Mouse (Mus musculus): ENCODE measurements around the gene Tspoap1. TPM values are rescaled to one million over a fixed set of nuclear protein-coding genes. Genes with fewer than 3 reads are reported as not detected.

The Tspoap1 gene
- polyA plus RNA-seq, 1 experiment from 2014 or later: 1.2 TPM

MicroRNAs encoded within 50 kb of the gene (microRNA counts, 519-probe panel; counts per million panel counts)
- microRNA mmu-miR-142-3p (3,665 counts per million, percentile 90 among the panel's probes with 10 or more counts), microRNA mmu-miR-142-5p (3,219 counts per million, percentile 84 among the panel's probes with 10 or more counts)

Small RNAs within 50 kb of the gene (microRNA-seq; reads per million reads assigned to microRNA genes)
- not detected for gene Mir142
- not detected for gene Mir142b

Other genes with a start within 250 kb of the Tspoap1 start
- gene Gm11492, start 193.9 kb upstream of the Tspoap1 start, polyA plus RNA-seq (2015; fragmentation: Nextera tagmentation; extraction: Ambion mirVana): not detected in 2 replicates
- 27.8 and 32.4 TPM in 2 replicates for gene Sept4, start 191.6 kb upstream of the Tspoap1 start, polyA plus RNA-seq (2015; fragmentation: Nextera tagmentation; extraction: Ambion mirVana)
- gene Mtmr4, start 168.4 kb upstream of the Tspoap1 start, polyA plus RNA-seq (2015; fragmentation: Nextera tagmentation; extraction: Ambion mirVana): 14.8 and 16.5 TPM in 2 replicates
- 0.10 and 0.14 TPM in 2 replicates for gene Hsf5, start 143.4 kb upstream of the Tspoap1 start, polyA plus RNA-seq (2015; fragmentation: Nextera tagmentation; extraction: Ambion mirVana)
- gene Rnf43, start 97.8 kb upstream of the Tspoap1 start, polyA plus RNA-seq (2015; fragmentation: Nextera tagmentation; extraction: Ambion mirVana): 2.1 and 2.4 TPM in 2 replicates
- gene Supt4a, start 23.0 kb upstream of the Tspoap1 start, polyA plus RNA-seq (2015; fragmentation: Nextera tagmentation; extraction: Ambion mirVana): 100 and 111 TPM in 2 replicates
- 1.0 and 2.9 TPM in 2 replicates for gene Mpo, start 33.0 kb downstream of the Tspoap1 start, polyA plus RNA-seq (2015; fragmentation: Nextera tagmentation; extraction: Ambion mirVana)
- 0.92 and 1.1 TPM in 2 replicates for gene Lpo, start 67.7 kb downstream of the Tspoap1 start, polyA plus RNA-seq (2015; fragmentation: Nextera tagmentation; extraction: Ambion mirVana)
- 7.3 and 7.7 TPM in 2 replicates for gene Mks1, start 92.7 kb downstream of the Tspoap1 start, polyA plus RNA-seq (2015; fragmentation: Nextera tagmentation; extraction: Ambion mirVana)
- gene Epx, start 115.0 kb downstream of the Tspoap1 start, polyA plus RNA-seq (2015; fragmentation: Nextera tagmentation; extraction: Ambion mirVana): 0.30 and 0.45 TPM in 2 replicates
- not detected in 2 replicates for gene Olfr462, start 131.7 kb downstream of the Tspoap1 start, polyA plus RNA-seq (2015; fragmentation: Nextera tagmentation; extraction: Ambion mirVana)
- not detected in 2 replicates for gene Olfr463, start 136.8 kb downstream of the Tspoap1 start, polyA plus RNA-seq (2015; fragmentation: Nextera tagmentation; extraction: Ambion mirVana)
- not detected in 2 replicates for gene Olfr464, start 160.4 kb downstream of the Tspoap1 start, polyA plus RNA-seq (2015; fragmentation: Nextera tagmentation; extraction: Ambion mirVana)
- 23.5 and 25.6 TPM in 2 replicates for gene Dynll2, start 227.0 kb downstream of the Tspoap1 start, polyA plus RNA-seq (2015; fragmentation: Nextera tagmentation; extraction: Ambion mirVana)